Mouse (Mus musculus) thymus, adult 2 months (tissue): Measurements from ENCODE around the gene Lrig2.

Source experiments
- CTCF ChIP-seq: fragments of 200-500 bp; IDR thresholded peaks from 2 replicates; pipeline ENCODE4 v1.5.1; 2012; ENCODE audit warnings: mild to moderate bottlenecking, control low read depth, low read length, moderate library complexity, borderline replicate concordance; ENCODE audit not compliant: control insufficient read depth, poor library complexity, insufficient read depth; ENCODE audit errors: extremely low read depth
- POLR2A ChIP-seq: fragments of 200-500 bp; IDR thresholded peaks from 2 replicates; pipeline ENCODE4 v1.6.1; 2012; ENCODE audit warnings: mild to moderate bottlenecking, low read length, control low read depth, moderate library complexity; ENCODE audit not compliant: control insufficient read depth, poor library complexity, insufficient read depth; ENCODE audit errors: extremely low read depth

DNA sequence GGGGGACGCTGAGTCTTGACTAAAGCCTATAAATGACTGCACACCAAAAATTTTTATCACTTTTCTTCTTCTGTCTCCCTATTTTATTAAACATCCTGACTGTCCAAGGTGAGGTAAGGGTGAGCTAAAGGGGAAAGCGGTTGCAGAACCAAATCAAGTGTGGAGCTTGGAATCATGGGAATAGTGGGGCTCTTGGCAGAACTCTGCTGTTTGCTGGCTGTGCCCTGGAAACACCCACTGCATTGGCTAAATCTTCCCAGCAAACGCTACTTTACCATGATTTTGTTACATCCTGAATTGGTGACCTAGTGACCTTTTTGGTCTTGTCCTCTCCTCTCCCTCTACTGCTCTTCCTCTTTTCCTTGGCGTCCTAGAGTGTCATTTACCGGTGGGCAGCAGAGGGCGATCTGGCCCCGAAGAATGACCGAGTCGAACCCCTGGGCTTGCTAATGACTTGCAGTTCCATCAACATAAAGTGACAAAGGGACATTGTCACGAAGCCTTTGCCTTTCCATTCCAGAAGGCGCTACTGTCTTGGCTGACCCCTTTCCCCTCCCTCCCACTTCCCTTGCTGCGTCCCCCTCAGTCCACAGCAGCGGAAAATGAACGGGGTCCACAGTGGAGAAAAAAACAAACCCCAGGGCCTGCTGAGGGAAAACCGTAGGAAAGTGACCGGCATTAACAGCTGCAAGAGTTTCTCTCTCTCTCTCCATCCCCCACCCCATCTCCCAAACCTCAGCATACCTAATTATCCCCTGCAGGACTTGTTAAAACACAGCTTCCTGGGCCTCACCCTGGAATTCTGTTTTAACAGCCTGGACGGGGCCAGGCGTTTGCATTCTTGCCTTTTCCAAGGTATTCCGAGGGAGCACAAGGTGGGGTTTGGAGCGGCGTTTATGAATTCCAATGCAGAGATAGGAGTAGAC lies 29.7 kb upstream of the Lrig2 start:
- TF ChIP-seq POLR2A (no peak), CTCF (peak; percentile 62; the same call in 1 of the 2 replicates)
